Mouse (Mus musculus) liver, embryonic 14.5 days (tissue): Measurements from ENCODE around the gene Zbtb16. TPM values are rescaled to one million over a fixed set of nuclear protein-coding genes. Genes with fewer than 3 reads are reported as not detected.

Experiments used
- ATAC-seq: fragments of 200-750 bp; cut with Nextera tagmentation; 2 replicates; pipeline ENCODE4 v1.8.0; 2017; ENCODE audit warnings: moderate number of reproducible peaks, mild to moderate bottlenecking, moderate library complexity; ENCODE audit not compliant: insufficient read depth
- DNase-seq, 3 experiments: peaks; one replicate each; pipeline ENCODE4 v3.0.0-alpha.2; 2012 to 2013; ENCODE audit warnings: low read depth in 3 of 3, low spot score in 3 of 3
- H3K27ac ChIP-seq: fragments of 300-500 bp; sonication (generic); 2 replicates; pipeline ENCODE4 v1.5.1; 2014; ENCODE audit warnings: moderate library complexity, mild to moderate bottlenecking, control low read depth, inconsistent platforms
- H3K27me3 ChIP-seq: fragments of 300-500 bp; sonication (generic); 2 replicates; pipeline ENCODE4 v1.6.1; 2014; ENCODE audit warnings: mild to moderate bottlenecking, low read length, moderate library complexity; ENCODE audit not compliant: control insufficient read depth, insufficient read depth
- H3K36me3 ChIP-seq: fragments of 300-500 bp; sonication (generic); replicated peaks from 2 replicates; pipeline ENCODE4 v1.6.1; 2014; ENCODE audit warnings: low read depth; ENCODE audit not compliant: control insufficient read depth, insufficient read depth
- H3K4me1 ChIP-seq, 2 experiments: fragments of 200-500 bp in 1 of 2; fragments of 300-500 bp in 1 of 2; sonication (generic) in 1 of 2; replicated peaks; 2 replicates each; pipeline ENCODE4 v1.6.1; 2012 to 2014; ENCODE audit warnings: antibody characterized with exemption in 1 of 2, inconsistent platforms in 1 of 2, low read length in 1 of 2; ENCODE audit not compliant: control insufficient read depth in 2 of 2, insufficient read depth in 2 of 2
- H3K4me2 ChIP-seq: fragments of 300-500 bp; sonication (generic); 2 replicates; pipeline ENCODE4 v1.6.1; 2014; ENCODE audit warnings: low read depth, mild to moderate bottlenecking, control low read depth, moderate library complexity
- H3K4me3 ChIP-seq, 2 experiments: fragments of 200-500 bp in 1 of 2; fragments of 300-500 bp in 1 of 2; sonication (generic) in 1 of 2; 2 replicates each; pipeline ENCODE4 v1.5.1; 2012 to 2014; ENCODE audit warnings: low read depth in 2 of 2, low read length in 2 of 2, mild to moderate bottlenecking in 2 of 2, control low read depth in 1 of 2, inconsistent platforms in 1 of 2, moderate library complexity in 1 of 2; ENCODE audit not compliant: insufficient read depth in 1 of 2
- H3K9ac ChIP-seq: fragments of 300-500 bp; sonication (generic); replicated peaks from 2 replicates; pipeline ENCODE4 v1.6.1; 2014; ENCODE audit warnings: mild to moderate bottlenecking, control low read depth, moderate library complexity
- H3K9me3 ChIP-seq: fragments of 300-500 bp; sonication (generic); 2 replicates; pipeline ENCODE4 v1.6.1; 2016; ENCODE audit warnings: low read length, mixed read lengths; ENCODE audit not compliant: control insufficient read depth
- CTCF ChIP-seq: IDR thresholded peaks from 2 replicates; pipeline ENCODE4 v1.5.1; 2016; ENCODE audit warnings: antibody characterized with exemption, low read depth, control low read depth
- EP300 ChIP-seq: IDR thresholded peaks from 2 replicates; pipeline ENCODE4 v1.6.1; 2016; ENCODE audit warnings: antibody characterized with exemption, low read depth
- WGBS: fragments of 180-500 bp; shearing (Covaris S2); extraction: QIAGEN DNeasy Blood & Tissue Kit; methylation state at CpG from one replicate; pipeline ENCODE4 v1.1.7; 2014; ENCODE audit not compliant: insufficient replicate concordance; 5-methylcytosine and 5-hydroxymethylcytosine counted together
- polyA plus RNA-seq, 2 experiments: library from polyadenylated mRNA; depleted of rRNA in 1 of 2; stranded (reverse) in 1 of 2; unstranded in 1 of 2; fragments of >200 nt; fragmentation: Nextera tagmentation in 1 of 2; extraction: Ambion mirVana in 1 of 2; gene quantifications; 2 replicates each; pipeline versions ENCODE4 v1.2.1 to v1.2.3; 2012 to 2014

Gene Zbtb16
- polyA plus RNA-seq, 2 experiments, result 0.26 to 0.30 TPM

GRCm38 (mm10) chr9:48644376-48644775 lies 191.6 kb downstream of the Zbtb16 start:
- WGBS, result 61% methylated on average over 3 of the region's 3 CpGs
- Histone ChIP-seq H3K4me3 (no peak overlapping the region), H3K9me3 (no peaks in the 10 kb centered on the region), H3K9ac (no peak overlapping the region), H3K27ac (no peak overlapping the region), H3K4me1 (peaks cover 4 to 6% of the 10 kb centered on the region in 2 experiments), H3K27me3 (no peaks in the 10 kb centered on the region), H3K4me2 (no peak overlapping the region), H3K36me3 (no peaks in the 10 kb centered on the region)
- no peak for DNase-seq
- no peak for ATAC-seq
- TF ChIP-seq CTCF, result peak; percentile 8; the same call in 1 of the 2 replicates
- TF ChIP-seq EP300, result no peak

- TF ChIP-seq EP300 (no peak), CTCF (no peak)
- ATAC-seq, result no peak
- Histone ChIP-seq H3K4me1 (no peaks in the 10 kb centered on the region), H3K4me3 (no peak overlapping the region), H3K27me3 (no peaks in the 10 kb centered on the region), H3K36me3 (no peaks in the 10 kb centered on the region), H3K4me2 (no peak overlapping the region), H3K9me3 (no peaks in the 10 kb centered on the region), H3K27ac (no peak overlapping the region), H3K9ac (no peak overlapping the region)
- no peak for DNase-seq
- 68% methylated on average over 8 of the region's 8 CpGs for WGBS
Measured at GRCm38 (mm10) chr9:48641636-48642035, 194.4 kb downstream of the Zbtb16 start.

- Histone ChIP-seq H3K4me1 (no peaks in the 10 kb centered on the region), H3K4me3 (no peak overlapping the region), H3K36me3 (no peaks in the 10 kb centered on the region), H3K27me3 (no peaks in the 10 kb centered on the region), H3K4me2 (no peak overlapping the region), H3K27ac (no peak overlapping the region), H3K9ac (no peak overlapping the region), H3K9me3 (no peaks in the 10 kb centered on the region)
- no peak for TF ChIP-seq EP300
- TF ChIP-seq CTCF, result no peak
- no peak for DNase-seq
- ATAC-seq, result no peak
- WGBS, result 56% methylated on average over 8 of the region's 8 CpGs
Measured at GRCm38 (mm10) chr9:48640881-48641280, 195.1 kb downstream of the Zbtb16 start.

GRCm38 (mm10) chr9:48638176-48638803 lies 197.7 kb downstream of the Zbtb16 start:
- DNase-seq (no peak), ATAC-seq (no peak)
- H3K9ac ChIP-seq, result no peak overlapping the region
- H3K27me3 ChIP-seq, result no peaks in the 10 kb centered on the region
- no peaks in the 10 kb centered on the region for H3K36me3 ChIP-seq
- TF ChIP-seq CTCF, result no peak
- TF ChIP-seq EP300, result no peak
- no peak overlapping the region for H3K27ac ChIP-seq
- WGBS, result 48% methylated on average over 15 of the region's 15 CpGs
- H3K4me3 ChIP-seq, result no peak overlapping the region
- H3K9me3 ChIP-seq, result no peaks in the 10 kb centered on the region
- no peaks in the 10 kb centered on the region for H3K4me1 ChIP-seq
- H3K4me2 ChIP-seq, result no peak overlapping the region

- DNase-seq (no peak), ATAC-seq (no peak)
- Histone ChIP-seq H3K36me3 (no peaks in the 10 kb centered on the region), H3K9me3 (no peaks in the 10 kb centered on the region), H3K27ac (no peak overlapping the region), H3K27me3 (no peaks in the 10 kb centered on the region), H3K9ac (no peak overlapping the region), H3K4me1 (no peaks in the 10 kb centered on the region), H3K4me2 (no peak overlapping the region), H3K4me3 (no peak overlapping the region)
- WGBS, result 72% methylated on average over 7 of the region's 7 CpGs
- TF ChIP-seq CTCF (no peak), EP300 (no peak)
Measured at GRCm38 (mm10) chr9:48637161-48637560, 198.9 kb downstream of the Zbtb16 start.
